Mouse (Mus musculus) gastrocnemius, adult 8-10 months (tissue): ENCODE results near the gene Btd. TPM values are rescaled to one million over a fixed set of nuclear protein-coding genes. Genes with fewer than 3 reads are reported as not detected.

Experiments used
- DNase-seq, 2 experiments: peaks; one replicate each; pipeline ENCODE4 v3.0.0; 2022; ENCODE audit warnings: low spot score in 2 of 2
- total RNA-seq, 4 experiments: library from RNA; stranded (reverse); gene quantifications; 2 replicates each; pipeline ENCODE4 v1.2.4; 2022

Btd gene
- total RNA-seq, 4 experiments from 2014 or later = 3.6 to 5.5 (median 4.4) TPM

DNA sequence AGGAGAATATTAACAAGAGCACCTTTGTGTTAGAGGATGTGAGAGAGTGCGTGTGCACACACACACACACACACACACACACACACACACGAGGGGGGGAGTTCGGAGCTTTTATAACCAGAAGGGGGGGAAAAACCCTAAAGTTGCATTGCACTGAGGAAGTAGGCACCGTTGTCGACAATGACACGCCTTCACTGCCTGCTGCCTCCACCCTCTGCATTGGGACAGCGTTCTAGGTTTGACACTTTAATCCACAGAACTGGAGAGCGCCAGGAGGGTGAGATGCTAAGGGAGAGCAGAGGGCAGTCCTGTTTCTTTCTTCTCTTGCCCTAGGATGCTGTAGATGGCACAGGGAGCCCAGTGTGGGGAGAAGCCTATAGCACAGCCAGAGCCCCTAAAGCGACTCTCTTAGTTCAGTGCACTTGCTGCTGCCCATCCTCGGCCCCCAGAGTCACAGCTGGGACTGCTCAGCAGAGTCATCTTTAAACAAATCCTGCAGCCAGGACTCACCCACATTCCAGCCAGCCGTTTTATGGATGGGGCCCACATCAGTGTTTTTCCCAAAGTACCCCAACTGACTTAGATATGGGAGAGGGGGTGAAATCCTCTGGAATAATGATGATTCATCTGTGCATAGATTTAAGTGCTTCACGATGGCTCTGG, 24.2 kb downstream of the Btd start:
- no peak for DNase-seq

DNA sequence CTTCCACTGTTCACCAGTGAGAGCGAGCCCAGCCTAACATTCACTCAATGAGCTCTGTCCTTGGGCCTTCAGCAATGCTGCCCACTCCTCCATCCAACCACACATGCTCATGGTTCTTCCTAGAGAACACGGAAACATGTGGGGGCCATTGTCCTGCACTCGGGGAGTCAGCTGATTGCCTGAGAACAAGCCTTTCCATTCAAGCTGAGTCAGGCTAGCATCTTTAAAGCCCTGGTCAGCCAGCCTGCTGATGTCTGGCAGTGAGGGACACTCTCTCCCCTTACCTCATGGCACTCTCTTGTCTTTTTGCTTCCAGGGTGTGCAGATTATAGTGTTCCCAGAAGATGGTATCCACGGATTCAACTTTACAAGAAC, 24.7 kb downstream of the Btd start:
- no peak for DNase-seq

DNA sequence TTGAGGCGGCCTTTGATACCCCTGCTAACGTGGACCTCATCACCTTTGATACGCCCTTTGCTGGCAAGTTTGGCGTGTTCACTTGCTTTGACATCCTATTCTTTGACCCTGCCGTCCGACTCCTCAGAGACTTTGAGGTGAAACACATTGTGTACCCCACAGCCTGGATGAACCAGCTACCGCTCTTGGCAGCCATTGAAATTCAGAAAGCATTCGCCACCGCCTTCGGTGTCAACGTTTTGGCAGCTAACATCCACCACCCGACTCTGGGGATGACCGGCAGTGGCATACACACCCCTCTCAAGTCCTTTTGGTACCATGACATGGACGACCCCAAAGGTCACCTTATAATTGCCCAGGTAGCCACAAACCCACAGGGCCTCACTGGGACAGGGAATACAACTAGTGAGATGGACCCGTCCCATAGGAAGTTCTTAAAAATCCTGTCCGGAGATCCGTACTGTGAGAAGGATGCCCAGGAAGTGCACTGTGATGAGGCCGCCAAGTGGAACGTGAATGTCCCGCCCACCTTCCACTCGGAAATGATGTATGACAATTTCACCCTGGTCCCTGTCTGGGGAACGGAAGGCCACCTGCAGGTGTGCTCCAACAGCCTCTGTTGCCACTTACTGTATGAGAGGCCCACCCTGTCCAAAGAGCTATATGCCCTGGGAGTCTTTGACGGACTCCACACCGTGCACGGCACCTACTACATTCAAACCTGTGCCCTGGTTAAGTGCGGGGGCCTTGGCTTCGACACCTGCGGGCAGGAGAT, 26.3 kb downstream of the Btd start:
- DNase-seq = peak in 1 of 2 experiments; percentile 3

DNA sequence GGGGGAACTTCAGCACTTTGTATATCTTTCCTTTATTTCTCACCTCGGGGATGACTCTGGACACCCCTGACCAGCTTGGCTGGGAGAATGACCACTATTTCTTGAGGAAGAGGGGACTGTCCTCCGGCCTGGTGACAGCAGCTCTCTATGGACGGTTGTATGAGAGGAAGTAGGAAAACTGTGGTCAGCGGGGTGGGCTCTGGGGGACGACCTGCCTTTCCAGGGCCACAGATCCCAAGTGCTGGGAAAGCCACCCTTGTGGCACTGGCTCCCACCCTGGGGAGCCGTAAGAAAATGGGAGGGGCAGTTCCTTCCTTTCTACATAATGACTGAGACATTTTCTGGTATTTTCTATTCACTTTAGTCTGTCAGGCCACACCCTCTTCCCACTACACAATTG, 26.9 kb downstream of the Btd start:
- peak in 1 of 2 experiments; percentile 3 for DNase-seq

DNA sequence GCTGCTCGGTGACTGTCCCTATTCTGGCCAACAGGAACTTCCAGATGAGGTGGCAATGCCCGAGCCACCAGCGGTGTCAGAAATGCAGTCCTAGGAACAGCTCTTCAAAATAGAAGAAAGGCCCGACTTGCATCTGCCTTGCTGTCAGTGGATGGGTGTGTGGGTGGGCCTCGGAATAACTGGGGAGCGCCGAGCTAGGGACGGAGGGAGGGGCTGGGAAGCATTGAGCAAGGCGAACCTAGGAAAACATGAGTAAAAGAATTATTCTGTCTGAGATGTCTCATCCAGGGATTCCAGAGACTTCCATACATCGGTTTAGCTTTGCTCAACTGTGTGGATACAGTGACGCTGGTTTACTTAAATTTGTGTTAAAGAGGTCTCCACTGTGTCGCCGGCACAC, 27.5 kb downstream of the Btd start:
- DNase-seq = peak in 1 of 2 experiments; percentile 7

DNA sequence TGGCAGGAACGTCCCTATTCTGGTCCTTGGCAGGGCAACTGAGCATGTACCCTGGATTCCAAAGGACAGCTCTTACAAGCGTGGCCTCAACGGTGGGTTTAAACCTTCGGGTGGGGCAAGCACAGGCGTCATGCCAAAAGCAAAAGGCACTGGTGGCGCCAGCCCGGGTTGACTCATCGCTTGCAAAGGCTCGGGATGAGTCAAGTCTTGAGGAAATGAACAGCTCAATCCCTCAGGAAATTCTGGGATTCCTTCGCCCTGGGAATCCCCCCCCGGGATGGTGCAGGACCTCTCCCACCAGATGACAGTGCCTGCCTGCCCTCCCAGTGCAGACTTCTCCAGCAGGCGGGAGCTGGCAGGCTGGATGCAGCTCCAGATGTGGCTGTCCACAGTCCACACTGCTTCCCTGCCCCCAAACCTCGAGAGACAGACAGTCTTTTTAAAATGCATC, 28.4 kb downstream of the Btd start:
- peak; percentile 67 to 77 for DNase-seq

DNA sequence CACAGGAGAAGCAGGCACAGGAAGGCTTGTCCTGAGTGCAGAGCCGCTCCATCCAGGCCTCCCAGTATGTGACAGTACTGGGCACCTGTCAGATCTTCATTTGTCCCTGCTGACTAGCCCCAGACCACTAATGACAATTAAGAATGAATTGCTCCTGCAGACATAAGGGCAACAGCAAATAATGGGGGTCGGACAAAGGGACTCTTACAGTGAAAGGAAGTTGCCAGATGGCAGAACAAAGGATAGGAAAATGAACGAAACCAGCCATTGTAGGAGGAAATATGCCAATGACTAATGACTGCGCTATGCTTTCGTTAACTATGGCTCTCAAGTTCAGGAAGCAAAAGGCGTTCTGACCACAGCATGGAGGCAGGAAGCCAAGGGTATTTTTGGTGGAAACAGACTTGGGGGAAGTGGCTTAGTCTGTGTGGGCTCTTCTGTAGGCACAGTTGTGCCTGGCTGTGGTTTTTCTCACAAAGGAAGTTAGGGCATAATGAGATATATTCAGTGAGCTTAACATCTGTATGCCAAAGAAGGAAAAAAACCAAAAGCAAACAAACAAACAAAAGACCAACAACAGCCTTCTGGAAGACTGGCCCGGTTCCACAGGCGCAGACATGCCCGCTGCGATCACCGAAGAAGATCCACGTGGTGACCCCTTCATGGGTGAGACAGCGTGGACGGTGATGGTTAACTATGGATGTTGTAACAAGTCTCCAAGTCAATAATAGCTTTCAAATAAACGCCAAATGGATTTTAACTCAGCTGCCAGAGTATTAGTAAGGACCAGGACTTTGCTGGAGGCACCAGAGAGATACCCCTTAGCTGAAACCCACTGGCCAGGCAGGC, 29.0 kb downstream of the Btd start:
- DNase-seq = no peak

DNA sequence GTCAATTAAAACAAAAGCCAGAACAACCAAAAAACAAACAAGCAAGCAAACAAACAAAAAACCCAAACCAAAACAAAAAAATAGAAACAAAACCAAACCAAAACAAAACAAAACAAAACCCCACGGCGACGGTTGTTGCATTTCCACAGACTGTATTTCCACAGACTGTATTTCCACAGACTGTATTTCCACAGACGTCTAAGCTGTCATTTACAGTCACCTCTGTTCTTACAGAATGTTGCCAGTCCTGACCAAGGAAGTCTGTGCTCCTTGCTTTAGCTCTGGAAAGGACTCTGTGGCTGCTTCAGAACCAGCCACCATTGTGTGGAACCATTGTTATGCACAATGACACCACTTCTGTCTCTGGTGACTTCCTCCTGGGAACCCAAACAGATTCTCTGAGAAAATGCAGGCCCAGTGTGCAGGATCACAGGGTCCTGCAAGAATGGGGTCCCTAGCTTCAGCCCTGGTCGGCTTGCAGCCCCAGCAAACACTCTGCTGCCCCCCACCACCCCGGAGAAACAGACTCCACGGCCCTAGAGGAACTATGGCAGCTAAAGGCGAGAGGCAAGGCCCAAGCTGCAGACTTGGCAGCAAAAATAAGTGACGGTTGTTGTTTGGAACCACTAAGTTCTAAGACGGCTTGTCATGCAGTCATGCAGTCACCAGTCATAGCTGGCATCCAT, 30.9 kb downstream of the Btd start:
- DNase-seq = no peak

DNA sequence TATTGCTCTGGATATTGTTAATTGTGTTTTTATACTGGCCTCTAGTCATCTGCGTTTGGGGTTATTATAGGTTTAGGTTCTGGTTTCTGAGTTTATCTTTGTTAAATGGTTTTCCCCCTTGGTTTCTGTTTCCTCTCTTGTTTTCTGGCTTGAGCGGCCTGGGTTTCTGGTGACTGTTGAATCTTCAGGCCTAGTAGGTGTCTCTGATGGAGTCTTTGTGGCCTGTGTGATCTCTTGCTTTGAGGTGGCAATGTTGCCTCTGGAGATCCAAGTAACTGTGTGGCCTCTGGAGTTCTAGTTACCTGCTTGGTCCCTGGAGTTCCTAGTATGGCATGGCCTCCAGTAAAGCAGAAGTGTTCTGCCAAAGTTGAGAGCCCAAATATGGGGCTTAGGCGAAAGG, 39.8 kb downstream of the Btd start:
- DNase-seq = no peak

DNA sequence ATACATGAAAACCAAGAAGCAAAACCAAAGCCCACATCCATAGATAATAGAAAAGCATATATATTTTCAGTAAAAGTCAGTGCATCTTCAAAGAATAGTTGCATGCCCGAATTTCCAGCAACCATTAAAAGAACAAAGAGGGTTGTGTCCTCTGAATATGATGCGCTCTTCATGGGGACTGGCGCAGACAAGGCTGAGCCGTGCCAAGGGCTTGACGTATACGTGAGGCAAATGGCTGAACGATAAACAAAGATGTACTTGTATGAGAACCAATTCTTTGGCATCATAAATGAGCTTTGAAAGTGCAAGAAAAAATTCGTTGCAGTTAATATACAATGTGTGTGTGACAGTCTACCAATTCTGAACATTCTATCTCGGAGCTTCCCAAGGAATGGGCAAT, 40.5 kb downstream of the Btd start:
- no peak for DNase-seq

DNA sequence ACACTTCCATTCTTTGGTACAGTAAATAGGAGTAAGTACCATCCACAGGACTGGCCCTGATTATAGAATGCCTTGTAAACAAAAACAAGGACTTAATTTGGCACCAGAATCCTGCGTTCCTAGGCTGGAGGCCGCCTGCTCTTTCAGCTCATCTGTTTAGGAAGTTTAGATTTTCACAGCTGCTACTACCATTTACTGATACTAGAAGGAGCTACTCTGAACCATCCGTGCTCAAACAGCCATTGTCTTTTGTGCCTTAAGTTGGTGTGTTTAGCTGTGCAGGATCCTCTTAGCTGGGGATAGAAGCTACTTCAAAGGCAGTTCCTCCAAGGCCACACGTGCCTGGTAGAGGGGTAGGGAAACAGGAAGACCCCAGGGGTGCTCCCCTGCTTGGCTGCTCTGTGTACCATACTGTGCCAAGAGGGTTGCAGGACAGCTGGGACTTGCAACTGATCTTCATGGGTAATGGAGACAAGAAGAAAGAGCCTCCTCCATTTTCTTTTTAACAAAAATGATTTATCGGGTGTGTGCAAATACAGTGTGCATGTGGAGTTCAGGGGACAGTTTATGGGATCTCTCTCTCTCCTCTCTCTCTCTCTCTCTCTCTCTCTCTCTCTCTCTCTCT, 41.2 kb downstream of the Btd start:
- DNase-seq = no peak

DNA sequence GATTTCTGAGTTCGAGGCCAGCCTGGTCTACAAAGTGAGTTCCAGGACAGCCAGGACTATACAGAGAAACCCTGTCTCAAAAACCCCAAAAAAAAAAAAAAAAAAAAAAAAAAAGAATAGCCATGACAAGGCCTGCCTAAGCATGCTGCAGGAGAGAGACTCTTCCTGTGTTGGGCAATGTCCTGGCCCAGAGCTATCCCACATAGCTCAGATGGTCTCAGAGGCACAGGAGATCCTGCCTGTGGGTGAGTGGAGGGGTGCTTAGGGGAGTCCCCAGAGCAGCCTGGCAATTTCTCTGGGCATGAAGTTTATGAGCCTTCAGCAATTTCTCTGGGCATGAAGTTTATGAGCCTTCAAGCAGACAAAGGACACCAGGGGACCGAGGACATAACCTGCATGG, 42.8 kb downstream of the Btd start:
- no peak for DNase-seq

DNA sequence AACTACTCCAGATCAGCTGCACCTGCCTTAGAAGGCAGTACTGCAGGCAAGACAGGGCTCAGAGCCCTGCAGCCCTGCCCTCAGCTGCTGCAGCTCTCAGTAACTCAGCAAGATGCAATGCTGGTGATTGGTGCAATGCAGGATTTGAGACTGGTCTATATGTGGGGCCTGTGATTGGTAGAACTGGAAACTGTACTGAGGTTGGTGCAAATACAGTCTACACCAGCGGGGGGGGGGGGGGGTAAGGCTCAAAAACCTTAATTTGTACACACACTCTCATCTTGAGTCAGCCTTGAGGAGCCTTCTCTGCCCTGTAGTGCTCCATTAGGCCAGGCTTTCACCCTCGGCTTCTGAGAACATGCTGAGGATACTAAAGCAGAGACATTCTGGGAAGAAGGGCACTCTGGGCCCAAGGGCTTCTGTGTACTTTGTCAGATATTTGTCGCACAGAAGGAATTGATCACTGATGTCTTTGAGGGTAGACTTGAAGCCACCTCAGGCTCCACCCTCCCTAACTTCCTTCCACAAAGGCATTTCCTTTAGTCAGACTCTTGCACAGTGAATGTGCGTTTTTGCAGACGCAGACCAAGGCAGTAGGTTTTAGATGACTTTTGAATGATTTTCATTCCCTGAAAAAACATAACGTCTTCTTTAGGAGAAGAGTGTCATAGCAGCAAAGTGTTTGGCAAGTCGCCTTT, 43.7 kb downstream of the Btd start:
- DNase-seq = no peak

DNA sequence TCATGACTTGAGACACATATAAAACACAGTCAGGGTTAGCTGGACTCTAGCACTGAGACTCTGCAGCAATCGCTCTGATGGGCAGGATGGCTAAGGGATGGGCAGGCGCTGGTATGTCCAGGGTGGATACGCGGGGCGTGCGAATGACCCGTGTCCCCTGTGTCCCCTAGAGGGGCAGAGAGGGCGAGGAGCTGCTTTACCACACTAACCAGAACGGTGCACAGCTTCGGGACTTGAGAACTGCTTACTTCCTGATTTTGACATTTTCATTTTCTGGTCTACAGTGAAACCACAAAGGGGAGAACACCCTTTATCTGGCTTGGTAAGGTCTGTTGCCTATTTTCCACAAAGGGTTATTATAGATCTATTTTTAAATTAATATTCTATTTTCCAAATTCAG, 44.9 kb downstream of the Btd start:
- DNase-seq = no peak

DNA sequence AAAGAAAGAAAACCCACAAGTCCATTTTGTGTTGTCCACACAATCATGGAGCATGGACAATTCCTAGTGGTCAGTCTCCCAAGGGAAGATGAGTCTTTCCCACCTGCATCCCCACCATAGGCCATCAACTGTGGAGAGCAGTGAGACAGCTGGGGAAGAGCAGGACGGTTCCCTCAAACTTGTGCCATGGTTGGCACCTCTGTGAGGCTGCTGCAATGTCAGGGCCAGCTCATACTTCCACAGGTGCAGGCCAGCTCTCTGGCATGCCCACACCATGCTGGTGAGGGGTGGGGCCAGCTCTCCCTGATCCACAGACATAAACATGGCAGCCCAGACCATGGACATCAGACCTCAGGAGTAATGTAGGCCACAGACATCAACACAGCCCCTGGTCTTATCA, 45.4 kb downstream of the Btd start:
- DNase-seq = no peak

DNA sequence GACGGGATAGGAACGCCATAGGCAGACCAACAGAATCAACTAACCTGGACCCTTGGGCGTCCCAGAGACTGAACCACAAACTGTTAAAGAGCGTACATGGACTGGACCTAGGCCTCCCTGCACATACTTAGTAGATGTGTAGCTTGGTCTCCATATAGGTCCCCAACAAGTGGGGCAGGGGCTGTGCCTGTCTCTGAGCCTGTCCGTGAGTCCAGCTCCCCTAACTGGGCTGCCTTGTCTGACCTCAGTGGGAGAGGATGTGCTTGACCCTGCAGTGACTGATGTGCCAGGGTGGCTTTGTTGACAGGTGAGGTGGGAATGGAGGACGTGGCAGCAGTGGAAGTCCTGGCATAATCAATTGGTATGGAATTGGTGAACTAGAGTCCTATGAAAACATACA, 51.7 kb downstream of the Btd start:
- DNase-seq = no peak

DNA sequence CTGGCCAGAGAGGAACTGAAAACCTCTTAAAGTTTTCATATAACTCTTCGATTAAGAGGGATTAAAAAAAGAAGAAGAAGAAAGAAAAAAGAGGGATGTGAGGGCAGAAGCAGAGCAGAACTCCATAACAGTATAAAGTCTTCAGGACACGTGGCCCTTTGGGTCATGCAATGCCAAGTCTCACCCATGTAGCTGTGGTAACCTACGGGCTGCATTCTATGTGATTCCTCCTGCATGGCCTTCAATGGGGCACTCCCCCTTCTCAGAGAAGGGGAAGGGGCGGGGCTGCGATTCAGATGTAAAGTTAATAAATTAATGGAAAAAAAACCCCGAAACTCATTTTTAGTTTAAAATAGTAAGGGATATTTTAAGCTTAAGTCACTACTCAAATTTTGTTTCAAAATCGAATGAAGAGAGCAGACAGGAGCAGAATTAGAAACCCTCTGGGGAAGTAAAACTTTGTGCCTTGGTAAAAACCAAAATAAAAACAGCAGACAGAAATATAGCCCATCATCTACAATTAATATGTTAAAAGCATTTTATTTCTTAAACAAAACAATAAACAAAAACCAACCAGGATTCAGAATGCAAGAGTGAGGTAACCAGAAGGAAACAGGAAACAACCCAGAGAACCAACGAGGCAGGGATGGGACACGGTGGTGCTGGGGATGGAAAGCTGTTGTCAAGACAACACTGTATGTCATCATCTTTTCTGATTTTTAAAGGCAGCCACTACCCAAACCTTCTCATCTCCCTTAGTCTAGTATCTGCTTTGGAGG, 55.6 kb downstream of the Btd start:
- DNase-seq = no peak

DNA sequence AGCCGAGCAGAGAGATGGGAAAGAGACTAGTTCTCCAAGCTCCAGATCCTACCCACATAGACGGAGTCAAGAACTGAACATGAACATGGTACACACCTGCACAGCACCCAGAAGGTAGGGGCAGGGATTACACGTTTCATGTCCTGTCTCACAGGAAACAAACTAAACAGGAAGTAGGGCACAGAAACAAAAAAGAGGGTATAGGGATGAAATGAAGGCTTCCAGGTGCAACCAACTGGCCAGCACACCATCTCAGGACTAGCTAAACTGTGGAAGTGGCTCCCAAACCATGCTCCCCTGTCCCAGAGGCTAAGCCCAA, 56.1 kb downstream of the Btd start:
- no peak for DNase-seq

DNA sequence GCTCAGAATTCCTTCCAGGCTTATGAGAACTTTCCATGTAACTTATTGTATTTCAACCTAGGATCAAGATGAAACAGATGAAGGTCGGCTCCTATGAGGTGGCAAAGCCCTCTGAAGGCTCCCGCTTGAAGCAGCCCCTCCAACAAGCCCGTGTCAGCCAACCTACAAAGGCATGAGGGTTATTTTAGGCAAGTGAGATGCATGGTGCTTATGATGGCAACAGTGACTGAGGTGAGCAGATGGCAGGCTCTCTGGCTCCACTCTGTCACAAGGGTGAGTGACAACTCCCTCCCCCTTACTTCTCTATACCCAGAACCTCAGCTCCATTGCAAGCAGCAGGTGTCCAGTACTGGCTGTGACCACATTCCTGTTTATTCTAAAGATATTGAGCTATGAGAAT, 56.5 kb downstream of the Btd start:
- DNase-seq = no peak

DNA sequence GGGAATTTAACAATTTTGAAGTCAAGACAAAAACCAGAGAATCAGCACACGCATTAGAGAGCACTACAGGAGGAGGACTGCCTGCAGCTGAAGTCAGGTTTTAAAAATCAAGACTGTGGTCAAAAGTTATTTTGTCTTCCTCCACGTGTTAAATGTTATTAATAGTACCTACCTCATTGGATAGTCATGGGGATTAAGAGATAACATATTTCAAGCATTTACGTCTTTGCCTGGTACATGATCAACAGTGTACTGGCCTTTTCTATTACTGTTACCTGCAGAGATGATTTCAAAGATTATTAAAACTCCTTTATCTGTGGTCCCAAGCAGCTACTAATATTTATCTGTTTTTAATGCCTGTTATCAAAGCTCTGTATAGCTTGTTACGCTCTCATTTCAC, 56.9 kb downstream of the Btd start:
- DNase-seq = no peak
